Mouse (Mus musculus) midbrain, embryonic 16.5 days (tissue): Measurements from ENCODE around the gene Hnrnpul1. TPM values are rescaled to one million over a fixed set of nuclear protein-coding genes. Genes with fewer than 3 reads are reported as not detected.
A peak's percentile ranks its signal among the peaks of the same experiment; 100 is the strongest.
"Not testable (repeated sequence)": the region's sequence is repeated elsewhere in the genome, so short reads cannot be mapped to it uniquely, and the experiment has no call there.

Experiments
- ATAC-seq: fragments of 200-750 bp; cut with Nextera tagmentation; 2 replicates; pipeline ENCODE4 v1.8.0; 2017; ENCODE audit warnings: moderate TSS enrichment
- H3K27ac ChIP-seq: fragments of 300-500 bp; sonication (generic); 2 replicates; pipeline ENCODE4 v1.5.1; 2014; ENCODE audit warnings: mild to moderate bottlenecking, low read length, mixed read lengths
- H3K27me3 ChIP-seq: fragments of 300-500 bp; sonication (generic); 2 replicates; pipeline ENCODE4 v1.6.1; 2014; ENCODE audit warnings: low read depth, low read length, mixed read lengths; ENCODE audit not compliant: control insufficient read depth, insufficient read depth
- H3K36me3 ChIP-seq: fragments of 300-500 bp; sonication (generic); 2 replicates; pipeline ENCODE4 v1.6.1; 2014; ENCODE audit warnings: mild to moderate bottlenecking, low read length, moderate library complexity, mixed read lengths; ENCODE audit not compliant: control insufficient read depth, insufficient read depth
- H3K4me1 ChIP-seq: fragments of 300-500 bp; sonication (generic); 2 replicates; pipeline ENCODE4 v1.6.1; 2014; ENCODE audit warnings: mild to moderate bottlenecking, low read length, mixed read lengths; ENCODE audit not compliant: control insufficient read depth, insufficient read depth
- H3K4me2 ChIP-seq: fragments of 300-500 bp; sonication (generic); 2 replicates; pipeline ENCODE4 v1.6.1; 2014; ENCODE audit warnings: mild to moderate bottlenecking, low read length, mixed read lengths
- H3K4me3 ChIP-seq: fragments of 300-500 bp; sonication (generic); 2 replicates; pipeline ENCODE4 v1.5.1; 2014; ENCODE audit warnings: low read depth, mild to moderate bottlenecking, low read length, moderate library complexity, mixed read lengths
- H3K9ac ChIP-seq: fragments of 300-500 bp; sonication (generic); 2 replicates; pipeline ENCODE4 v1.6.1; 2014; ENCODE audit warnings: low read depth, low read length, mixed read lengths
- H3K9me3 ChIP-seq: fragments of 300-500 bp; sonication (generic); replicated peaks from 2 replicates; pipeline ENCODE4 v1.6.1; 2014; ENCODE audit warnings: mild to moderate bottlenecking, low read length, mixed read lengths; ENCODE audit not compliant: control insufficient read depth, poor library complexity, severe bottlenecking
- WGBS: fragments of 180-500 bp; shearing (Covaris S2); extraction: QIAGEN DNeasy Blood & Tissue Kit; methylation state at CpG from one replicate; pipeline ENCODE4 v1.1.7; 2014; 5-methylcytosine and 5-hydroxymethylcytosine counted together
- polyA plus RNA-seq: library from polyadenylated mRNA; unstranded; fragments of >200 nt; fragmentation: Nextera tagmentation; extraction: Ambion mirVana; gene quantifications from 2 replicates; pipeline ENCODE4 v1.2.1, GENCODE M21; 2015

The Hnrnpul1 gene
- polyA plus RNA-seq: 38.3 and 41.1 TPM in 2 replicates

DNA sequence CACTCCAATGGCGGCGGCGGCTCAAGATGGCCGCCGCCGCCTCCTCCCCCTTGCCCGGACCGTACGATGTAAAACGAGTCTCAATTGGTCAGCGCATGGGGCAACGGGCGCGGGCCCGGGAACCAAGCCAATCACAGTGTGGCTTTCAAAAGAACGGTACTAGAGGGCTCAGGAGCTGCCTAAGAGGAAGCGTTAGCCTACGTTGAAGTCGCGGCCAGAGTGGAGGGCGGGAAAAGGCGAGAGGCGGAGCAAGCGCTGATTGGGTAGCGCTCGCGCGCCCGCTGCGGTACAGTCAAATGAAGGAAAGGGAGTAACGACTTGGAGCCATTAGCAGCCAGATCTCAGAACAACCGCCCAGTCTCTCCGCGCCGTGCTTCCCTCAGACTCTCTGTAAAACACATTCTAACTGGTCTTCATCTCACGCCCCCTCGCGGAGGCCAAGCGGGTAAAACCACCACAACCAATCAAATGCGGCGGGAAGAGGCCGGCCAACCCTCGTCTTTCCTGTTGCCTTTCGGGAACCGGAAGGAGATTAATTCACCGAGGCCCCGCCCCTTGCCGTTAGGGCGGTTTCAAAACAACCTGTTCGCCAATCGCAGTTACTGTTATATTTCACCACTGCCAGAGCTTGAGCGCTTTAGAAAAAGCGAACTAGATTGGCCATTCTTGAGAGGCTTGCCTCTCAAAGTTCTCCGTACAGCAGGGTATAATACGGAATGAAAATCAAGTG is at the start of gene Hnrnpul1:
Hnrnpul1 (minus strand) TSS at position 20 of the 730 bp plus-strand sequence.
- peak within 1 kb of the TSS; percentile 85 for H3K4me3 ChIP-seq
- H3K27ac ChIP-seq: peak within 1 kb of the TSS; percentile 97
- H3K9me3 ChIP-seq: no peaks in the 10 kb centered on the region
- under 1% methylated on average over 55 of the region's 55 CpGs for WGBS
- peak within 1 kb of the TSS; percentile 90 for H3K9ac ChIP-seq
- H3K4me2 ChIP-seq: peak within 1 kb of the TSS; percentile 92
- peak; percentile 95 for ATAC-seq
- H3K4me1 ChIP-seq: peaks cover 20% of the 10 kb centered on the region
- H3K36me3 ChIP-seq: peaks cover 5% of the 10 kb centered on the region; the same call in 1 of the 2 replicates
- no peaks in the 10 kb centered on the region for H3K27me3 ChIP-seq

DNA sequence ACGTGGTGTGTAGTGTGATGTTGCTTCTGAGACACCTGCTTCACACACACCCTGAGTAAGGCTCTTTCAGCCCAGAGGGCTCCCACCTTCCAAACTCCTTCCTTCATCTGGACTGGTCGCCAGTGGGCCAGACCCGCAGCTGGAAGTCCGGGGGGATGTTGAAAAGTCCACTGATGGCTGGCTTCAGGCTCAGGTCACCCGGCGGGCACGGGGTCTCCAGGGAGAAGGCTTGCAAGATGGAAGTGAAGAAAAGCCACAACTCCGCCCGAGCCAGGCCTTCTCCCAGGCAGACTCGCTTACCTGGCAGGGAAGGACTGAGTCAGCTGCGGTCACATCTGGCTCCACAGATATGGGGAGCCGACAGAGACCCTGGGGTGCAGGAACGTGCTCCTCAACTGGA is 48.9 kb upstream of the Hnrnpul1 start:
- H3K36me3 ChIP-seq: no peaks in the 10 kb centered on the region
- no peaks in the 10 kb centered on the region for H3K27me3 ChIP-seq
- H3K9ac ChIP-seq: no peak overlapping the region
- 86% methylated on average over 13 of the region's 13 CpGs for WGBS
- no peak for ATAC-seq
- H3K4me2 ChIP-seq: no peak overlapping the region
- H3K4me3 ChIP-seq: no peak overlapping the region
- H3K4me1 ChIP-seq: no peaks in the 10 kb centered on the region
- H3K27ac ChIP-seq: no peak overlapping the region
- H3K9me3 ChIP-seq: no peaks in the 10 kb centered on the region

- H3K9me3 ChIP-seq: no peaks in the 10 kb centered on the region
- H3K9ac ChIP-seq: no peak overlapping the region
- H3K36me3 ChIP-seq: no peaks in the 10 kb centered on the region
- WGBS: 36% methylated on average over 24 of the region's 24 CpGs
- no peaks in the 10 kb centered on the region for H3K27me3 ChIP-seq
- no peaks in the 10 kb centered on the region for H3K4me1 ChIP-seq
- H3K27ac ChIP-seq: no peak overlapping the region
- H3K4me2 ChIP-seq: no peak overlapping the region
- H3K4me3 ChIP-seq: no peak overlapping the region
- ATAC-seq: no peak
Observed at GRCm38 (mm10) chr7:25802241-25803125, 47.9 kb upstream of the Hnrnpul1 start.

DNA sequence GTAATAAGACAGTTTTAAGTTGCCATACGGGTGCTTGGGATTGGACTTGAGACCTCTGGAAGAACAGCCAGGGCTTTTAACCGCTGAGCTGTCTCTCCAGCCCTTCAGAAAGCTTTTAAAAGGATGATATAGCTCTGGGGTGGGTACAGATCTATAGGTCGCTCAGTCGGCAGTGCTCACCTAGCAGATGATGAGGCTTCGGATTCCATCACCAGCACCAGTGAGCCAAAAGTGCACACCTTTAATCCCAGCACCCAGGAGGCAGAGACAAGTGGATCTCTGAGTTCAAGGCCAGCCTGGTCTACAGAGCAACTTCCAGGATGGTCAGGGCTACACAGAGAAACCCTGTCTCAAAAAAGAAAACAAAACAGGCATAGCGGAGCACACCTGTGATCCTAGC is 46.5 kb upstream of the Hnrnpul1 start:
- ATAC-seq: no peak
- no peaks in the 10 kb centered on the region for H3K9me3 ChIP-seq
- no peak overlapping the region for H3K4me3 ChIP-seq
- no peaks in the 10 kb centered on the region for H3K27me3 ChIP-seq
- H3K36me3 ChIP-seq: no peaks in the 10 kb centered on the region
- WGBS: 94% methylated on average over 6 of the region's 6 CpGs
- no peaks in the 10 kb centered on the region for H3K4me1 ChIP-seq
- H3K9ac ChIP-seq: no peak overlapping the region
- H3K4me2 ChIP-seq: no peak overlapping the region
- H3K27ac ChIP-seq: no peak overlapping the region

- no peaks in the 10 kb centered on the region for H3K9me3 ChIP-seq
- no peak overlapping the region for H3K4me2 ChIP-seq
- H3K4me3 ChIP-seq: no peak overlapping the region
- H3K27ac ChIP-seq: no peak overlapping the region
- H3K36me3 ChIP-seq: no peaks in the 10 kb centered on the region
- no peak for ATAC-seq
- no peak overlapping the region for H3K9ac ChIP-seq
- WGBS: 90% methylated on average over 1 of the region's 1 CpGs
- no peaks in the 10 kb centered on the region for H3K27me3 ChIP-seq
- no peaks in the 10 kb centered on the region for H3K4me1 ChIP-seq
Observed at GRCm38 (mm10) chr7:25799369-25799768, 44.8 kb upstream of the Hnrnpul1 start.

DNA sequence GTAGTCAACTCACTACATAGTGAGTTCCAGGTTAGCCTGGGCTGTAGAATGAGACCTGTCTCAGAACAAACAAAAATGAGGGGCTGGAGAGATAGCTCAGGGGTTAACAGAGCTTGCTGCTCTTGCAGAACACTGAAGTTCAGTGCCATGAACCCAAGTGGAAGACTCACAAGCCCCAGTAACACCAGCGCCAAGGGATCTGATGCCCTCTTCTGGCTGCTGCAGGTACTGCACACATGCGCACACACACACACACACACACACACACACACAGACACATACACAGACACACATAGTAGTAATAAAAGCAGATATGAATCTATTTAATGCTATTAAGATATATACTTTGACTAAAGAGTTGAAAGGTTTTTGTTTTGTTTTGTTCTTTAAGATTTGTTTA is 44.0 kb upstream of the Hnrnpul1 start:
- 93% methylated on average over 2 of the region's 2 CpGs for WGBS

GRCm38 (mm10) chr7:25794775-25795174 is 40.2 kb upstream of the Hnrnpul1 start:
- Histone ChIP-seq H3K27ac (no peak overlapping the region), H3K4me2 (no peak overlapping the region), H3K4me3 (no peak overlapping the region), H3K9me3 (no peaks in the 10 kb centered on the region), H3K4me1 (no peaks in the 10 kb centered on the region), H3K27me3 (no peaks in the 10 kb centered on the region), H3K36me3 (no peaks in the 10 kb centered on the region), H3K9ac (no peak overlapping the region)
- 83% methylated on average over 8 of the region's 8 CpGs for whole genome bisulfite sequencing
- no peak for ATAC-seq

More for the DNA sequence above, 44.0 kb upstream of the Hnrnpul1 start:
- Histone ChIP-seq H3K36me3 (no peaks in the 10 kb centered on the region), H3K4me1 (no peaks in the 10 kb centered on the region), H3K27me3 (no peaks in the 10 kb centered on the region), H3K4me2 (no peak overlapping the region), H3K9ac (no peak overlapping the region), H3K4me3 (no peak overlapping the region), H3K27ac (no peak overlapping the region), H3K9me3 (no peaks in the 10 kb centered on the region)
- no peak for ATAC-seq

GRCm38 (mm10) chr7:25793679-25794078 is 39.1 kb upstream of the Hnrnpul1 start:
- Histone ChIP-seq H3K4me2 (no peak overlapping the region), H3K4me1 (no peaks in the 10 kb centered on the region), H3K36me3 (no peaks in the 10 kb centered on the region), H3K4me3 (no peak overlapping the region), H3K27me3 (no peaks in the 10 kb centered on the region), H3K9me3 (no peaks in the 10 kb centered on the region), H3K27ac (no peak overlapping the region), H3K9ac (no peak overlapping the region)
- 63% methylated on average over 3 of the region's 3 CpGs for WGBS
- no peak for ATAC-seq

DNA sequence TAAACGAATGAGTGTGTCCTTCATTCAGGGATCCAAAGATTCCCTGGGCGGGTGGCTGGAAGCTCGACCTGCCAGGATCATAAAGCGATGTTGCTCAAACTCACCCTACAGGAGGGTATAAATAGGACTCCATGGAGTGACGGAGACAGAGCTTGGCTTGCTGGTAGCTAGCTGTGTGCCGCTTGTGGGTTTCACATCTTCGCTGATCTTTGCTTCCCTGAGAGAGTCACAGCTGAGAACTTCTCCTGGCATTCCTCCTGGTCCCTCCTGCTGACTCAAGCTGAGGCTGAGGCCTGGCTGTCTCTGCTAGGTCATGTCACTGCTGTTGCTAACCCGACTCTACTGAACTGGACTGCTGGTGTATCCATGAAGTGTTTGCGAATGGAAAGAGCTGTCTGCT is 38.4 kb upstream of the Hnrnpul1 start:
- not testable (repeated sequence) for H3K4me2 ChIP-seq, H3K27me3 ChIP-seq, H3K9me3 ChIP-seq, H3K9ac ChIP-seq, H3K27ac ChIP-seq, H3K36me3 ChIP-seq, ATAC-seq, H3K4me1 ChIP-seq, H3K4me3 ChIP-seq
- 82% methylated on average over 9 of the region's 9 CpGs for WGBS
